Mouse (Mus musculus): Measurements from ENCODE around the gene Zfp78. TPM values are rescaled to one million over a fixed set of nuclear protein-coding genes. Genes with fewer than 3 reads are reported as not detected.

Gene Zfp78
- polyA plus RNA-seq (2015; fragmentation: Nextera tagmentation; extraction: Ambion mirVana) = 0.63 and 1.4 TPM in 2 replicates

GRCm38 (mm10) chr7:6363047-6363488 lies at the start of gene Zfp78:
TSS of gene Zfp78 (plus strand) at chr7:6363280.

GRCm38 (mm10) chr7:6331233-6331956 lies 31.7 kb upstream of the Zfp78 start, which contains the start of gene Zfp583:
TSS of gene Zfp583 (minus strand) at chr7:6331285.

GRCm38 (mm10) chr7:6343501-6344071 lies 19.5 kb upstream of the Zfp78 start, which contains the start of gene Gm3854:
TSS of gene Gm3854 (plus strand) at chr7:6343759.

GRCm38 (mm10) chr7:6383044-6383455 lies 20.0 kb downstream of the Zfp78 start, which contains the start of gene Zfp28:
TSS of gene Zfp28 (plus strand) at chr7:6383295.

GRCm38 (mm10) chr7:6397996-6398975 lies 35.2 kb downstream of the Zfp78 start, which contains the start of gene Smim17:
TSS of gene Smim17 (plus strand) at chr7:6398715.

GRCm38 (mm10) chr7:6410043-6410442 lies 47.0 kb downstream of the Zfp78 start, which contains the start of gene Gm20715:
TSS of gene Gm20715 (plus strand) at chr7:6410277.

Other genes starting within 250 kb of the Zfp78 start
- gene Zfp787, start 207.3 kb upstream of the Zfp78 start, polyA plus RNA-seq (2015; fragmentation: Nextera tagmentation; extraction: Ambion mirVana) = 43.3 and 47.8 TPM in 2 replicates
- 19.3 and 22.9 TPM in 2 replicates for gene Zfp444, start 191.1 kb upstream of the Zfp78 start, polyA plus RNA-seq (2015; fragmentation: Nextera tagmentation; extraction: Ambion mirVana)
- not detected in 2 replicates for gene Galp, start 166.2 kb upstream of the Zfp78 start, polyA plus RNA-seq (2015; fragmentation: Nextera tagmentation; extraction: Ambion mirVana)
- not detected in 2 replicates for gene Zscan5b, start 141.0 kb upstream of the Zfp78 start, polyA plus RNA-seq (2015; fragmentation: Nextera tagmentation; extraction: Ambion mirVana)
- not detected in 2 replicates for gene Epp13, start 110.6 kb upstream of the Zfp78 start, polyA plus RNA-seq (2015; fragmentation: Nextera tagmentation; extraction: Ambion mirVana)
- 7.5 and 11.8 TPM in 2 replicates for gene Zfp667, start 76.7 kb upstream of the Zfp78 start, polyA plus RNA-seq (2015; fragmentation: Nextera tagmentation; extraction: Ambion mirVana)
- gene Zfp583, start 32.0 kb upstream of the Zfp78 start, polyA plus RNA-seq (2015; fragmentation: Nextera tagmentation; extraction: Ambion mirVana) = 1.4 and 2.3 TPM in 2 replicates
- gene Gm3854, start 19.5 kb upstream of the Zfp78 start, polyA plus RNA-seq (2015; fragmentation: Nextera tagmentation; extraction: Ambion mirVana) = 0.18 and 0.34 TPM in 2 replicates
- gene Zfp28, start 20.0 kb downstream of the Zfp78 start, polyA plus RNA-seq (2015; fragmentation: Nextera tagmentation; extraction: Ambion mirVana) = 6.1 and 6.8 TPM in 2 replicates
- not detected in 2 replicates for gene Smim17, start 35.4 kb downstream of the Zfp78 start, polyA plus RNA-seq (2015; fragmentation: Nextera tagmentation; extraction: Ambion mirVana)
- gene Gm20715, start 47.0 kb downstream of the Zfp78 start, polyA plus RNA-seq (2015; fragmentation: Nextera tagmentation; extraction: Ambion mirVana) = not detected in 2 replicates
- not detected in 2 replicates for gene Olfr1344, start 75.4 kb downstream of the Zfp78 start, polyA plus RNA-seq (2015; fragmentation: Nextera tagmentation; extraction: Ambion mirVana)
- gene Olfr1336, start 92.9 kb downstream of the Zfp78 start, polyA plus RNA-seq (2015; fragmentation: Nextera tagmentation; extraction: Ambion mirVana) = not detected in 2 replicates
- not detected in 2 replicates for gene Olfr1346, start 103.8 kb downstream of the Zfp78 start, polyA plus RNA-seq (2015; fragmentation: Nextera tagmentation; extraction: Ambion mirVana)
- gene Olfr5, start 123.7 kb downstream of the Zfp78 start, polyA plus RNA-seq (2015; fragmentation: Nextera tagmentation; extraction: Ambion mirVana) = not detected in 2 replicates
- not detected in 2 replicates for gene Olfr1347, start 136.5 kb downstream of the Zfp78 start, polyA plus RNA-seq (2015; fragmentation: Nextera tagmentation; extraction: Ambion mirVana)
- gene Olfr1348, start 145.5 kb downstream of the Zfp78 start, polyA plus RNA-seq (2015; fragmentation: Nextera tagmentation; extraction: Ambion mirVana) = not detected in 2 replicates
- not detected in 2 replicates for gene Olfr1349, start 159.7 kb downstream of the Zfp78 start, polyA plus RNA-seq (2015; fragmentation: Nextera tagmentation; extraction: Ambion mirVana)
- gene Olfr1350, start 201.6 kb downstream of the Zfp78 start, polyA plus RNA-seq (2015; fragmentation: Nextera tagmentation; extraction: Ambion mirVana) = not detected in 2 replicates